Mouse (Mus musculus): ENCODE results near the gene AW011738. TPM values are rescaled to one million over a fixed set of nuclear protein-coding genes. Genes with fewer than 3 reads are reported as not detected.

AW011738 gene
- 1.0 TPM for polyA plus RNA-seq (2014; fragmentation: Illumina TruSeq; extraction: RNeasy Lipid Tissue Mini Kit (QIAGEN cat#74804); ENCODE audit: low read depth, low replicate concordance)

GRCm38 (mm10) chr4:156203001-156203412, at the start of gene AW011738:
AW011738 (plus strand) TSS chr4:156203304.

DNA sequence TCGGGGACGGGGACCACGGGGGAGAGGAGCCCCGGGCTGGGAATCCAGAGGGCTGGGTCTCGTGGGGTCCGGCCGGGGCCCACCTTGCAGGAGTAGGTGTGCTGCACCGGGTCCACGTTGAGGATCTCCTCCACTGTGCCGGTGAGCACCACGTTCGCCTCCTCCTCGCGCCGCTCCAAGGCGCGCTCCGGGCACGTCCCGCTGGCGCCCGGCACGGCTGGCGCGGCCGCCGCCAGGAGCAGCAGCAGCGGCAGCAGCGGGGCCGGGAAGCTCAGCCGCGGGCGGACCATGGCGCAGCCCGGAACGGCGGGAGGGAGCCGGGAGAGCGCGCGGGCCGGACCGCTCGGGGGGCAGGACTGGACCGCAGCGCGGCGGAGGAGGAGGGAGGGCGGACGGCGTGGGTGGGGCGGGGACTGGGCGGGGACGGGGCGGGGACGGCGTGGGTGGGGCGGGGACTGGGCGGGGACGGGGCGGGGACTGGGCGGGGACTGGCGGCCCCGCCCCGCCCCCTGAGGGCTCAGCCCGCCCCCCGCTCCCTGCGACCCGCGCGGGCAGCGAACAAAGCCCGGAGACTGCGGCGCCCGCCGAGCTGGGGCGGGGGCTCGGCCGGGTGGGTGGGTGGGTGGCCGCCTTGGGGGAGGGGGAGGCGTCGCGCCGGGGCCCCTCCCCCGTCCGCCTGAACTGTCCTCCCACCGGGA, 5.8 kb upstream of the AW011738 start, which contains the start of gene Agrn:
Agrn (minus strand) TSS at position 358 of the 698 bp plus-strand sequence.

GRCm38 (mm10) chr4:156200623-156201475, 2.3 kb upstream of the AW011738 start, which contains the start of gene Isg15:
Isg15 (minus strand) TSS chr4:156200818.

GRCm38 (mm10) chr4:156215649-156216048, 12.5 kb downstream of the AW011738 start, which contains the start of gene Perm1:
Perm1 (plus strand) TSS chr4:156215868.

DNA sequence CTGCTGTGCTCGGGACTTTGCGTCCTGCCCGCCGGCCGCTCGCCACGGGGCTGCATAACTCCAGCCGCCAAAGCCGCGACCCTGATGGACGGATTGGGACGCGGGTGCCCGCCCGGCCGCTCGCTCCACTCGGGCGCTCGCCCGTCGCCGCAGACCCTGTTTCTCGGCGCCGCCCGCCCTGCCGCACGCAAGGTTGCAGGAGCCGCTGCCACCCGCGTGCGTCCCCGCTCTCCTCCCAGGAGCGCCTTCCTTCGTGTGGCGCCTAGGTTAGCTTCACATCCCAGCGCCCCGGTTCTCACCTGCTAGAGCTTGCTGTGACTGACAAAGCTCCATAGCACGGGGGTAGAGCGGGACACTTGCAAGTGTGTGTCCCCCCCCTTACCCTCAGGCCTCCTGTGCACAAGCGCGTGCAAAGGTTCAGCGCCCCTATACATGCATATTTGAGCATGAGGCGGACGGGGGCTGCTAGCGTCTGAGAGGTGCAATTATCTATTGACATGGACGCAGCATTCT, 31.7 kb downstream of the AW011738 start, which contains the start of gene Plekhn1:
Plekhn1 (minus strand) TSS at position 157 of the 513 bp plus-strand sequence.

GRCm38 (mm10) chr4:156235808-156236533, 32.9 kb downstream of the AW011738 start, which contains the start of gene Noc2l:
Noc2l (plus strand) TSS chr4:156236010.

Other genes with a start within 250 kb of the AW011738 start
- not detected for gene C1qtnf12, start 241.0 kb upstream of the AW011738 start, polyA plus RNA-seq (2014; fragmentation: Illumina TruSeq; extraction: RNeasy Lipid Tissue Mini Kit (QIAGEN cat#74804); ENCODE audit: low read depth, low replicate concordance)
- gene B3galt6, start 210.7 kb upstream of the AW011738 start, polyA plus RNA-seq (2014; fragmentation: Illumina TruSeq; extraction: RNeasy Lipid Tissue Mini Kit (QIAGEN cat#74804); ENCODE audit: low read depth, low replicate concordance): 1.3 TPM
- 98.4 TPM for gene Sdf4, start 210.4 kb upstream of the AW011738 start, polyA plus RNA-seq (2014; fragmentation: Illumina TruSeq; extraction: RNeasy Lipid Tissue Mini Kit (QIAGEN cat#74804); ENCODE audit: low read depth, low replicate concordance)
- gene Tnfrsf4, start 189.5 kb upstream of the AW011738 start, polyA plus RNA-seq (2014; fragmentation: Illumina TruSeq; extraction: RNeasy Lipid Tissue Mini Kit (QIAGEN cat#74804); ENCODE audit: low read depth, low replicate concordance): not detected
- gene Tnfrsf18, start 177.1 kb upstream of the AW011738 start, polyA plus RNA-seq (2014; fragmentation: Illumina TruSeq; extraction: RNeasy Lipid Tissue Mini Kit (QIAGEN cat#74804); ENCODE audit: low read depth, low replicate concordance): not detected
- not detected for gene Ttll10, start 143.9 kb upstream of the AW011738 start, polyA plus RNA-seq (2014; fragmentation: Illumina TruSeq; extraction: RNeasy Lipid Tissue Mini Kit (QIAGEN cat#74804); ENCODE audit: low read depth, low replicate concordance)
- gene 9430015G10Rik, start 93.3 kb upstream of the AW011738 start, polyA plus RNA-seq (2014; fragmentation: Illumina TruSeq; extraction: RNeasy Lipid Tissue Mini Kit (QIAGEN cat#74804); ENCODE audit: low read depth, low replicate concordance): 1.2 TPM
- not detected for gene Rnf223, start 72.8 kb upstream of the AW011738 start, polyA plus RNA-seq (2014; fragmentation: Illumina TruSeq; extraction: RNeasy Lipid Tissue Mini Kit (QIAGEN cat#74804); ENCODE audit: low read depth, low replicate concordance)
- gene Agrn, start 5.8 kb upstream of the AW011738 start, polyA plus RNA-seq (2014; fragmentation: Illumina TruSeq; extraction: RNeasy Lipid Tissue Mini Kit (QIAGEN cat#74804); ENCODE audit: low read depth, low replicate concordance): 6.9 TPM
- gene Isg15, start 2.5 kb upstream of the AW011738 start, polyA plus RNA-seq (2014; fragmentation: Illumina TruSeq; extraction: RNeasy Lipid Tissue Mini Kit (QIAGEN cat#74804); ENCODE audit: low read depth, low replicate concordance): 1.6 TPM
- not detected for gene Perm1, start 12.6 kb downstream of the AW011738 start, polyA plus RNA-seq (2014; fragmentation: Illumina TruSeq; extraction: RNeasy Lipid Tissue Mini Kit (QIAGEN cat#74804); ENCODE audit: low read depth, low replicate concordance)
- gene Plekhn1, start 31.6 kb downstream of the AW011738 start, polyA plus RNA-seq (2014; fragmentation: Illumina TruSeq; extraction: RNeasy Lipid Tissue Mini Kit (QIAGEN cat#74804); ENCODE audit: low read depth, low replicate concordance): 0.90 TPM
- gene Noc2l, start 32.7 kb downstream of the AW011738 start, polyA plus RNA-seq (2014; fragmentation: Illumina TruSeq; extraction: RNeasy Lipid Tissue Mini Kit (QIAGEN cat#74804); ENCODE audit: low read depth, low replicate concordance): 4.3 TPM
- not detected for gene Samd11, start 52.4 kb downstream of the AW011738 start, polyA plus RNA-seq (2014; fragmentation: Illumina TruSeq; extraction: RNeasy Lipid Tissue Mini Kit (QIAGEN cat#74804); ENCODE audit: low read depth, low replicate concordance)
- gene Vmn2r-ps159, start 127.8 kb downstream of the AW011738 start, polyA plus RNA-seq (2014; fragmentation: Illumina TruSeq; extraction: RNeasy Lipid Tissue Mini Kit (QIAGEN cat#74804); ENCODE audit: low read depth, low replicate concordance): not detected